Mouse (Mus musculus) heart, adult 8-10 months (tissue): ENCODE results near the gene Calr4. TPM values are rescaled to one million over a fixed set of nuclear protein-coding genes. Genes with fewer than 3 reads are reported as not detected.

Experiments used
- DNase-seq: peaks from one replicate; pipeline ENCODE4 v3.0.0; 2022; ENCODE audit warnings: low spot score
- total RNA-seq, 4 experiments: library from RNA; stranded (reverse); gene quantifications; 2 replicates each; pipeline ENCODE4 v1.2.4; 2022

The Calr4 gene
- not detected for total RNA-seq

DNA sequence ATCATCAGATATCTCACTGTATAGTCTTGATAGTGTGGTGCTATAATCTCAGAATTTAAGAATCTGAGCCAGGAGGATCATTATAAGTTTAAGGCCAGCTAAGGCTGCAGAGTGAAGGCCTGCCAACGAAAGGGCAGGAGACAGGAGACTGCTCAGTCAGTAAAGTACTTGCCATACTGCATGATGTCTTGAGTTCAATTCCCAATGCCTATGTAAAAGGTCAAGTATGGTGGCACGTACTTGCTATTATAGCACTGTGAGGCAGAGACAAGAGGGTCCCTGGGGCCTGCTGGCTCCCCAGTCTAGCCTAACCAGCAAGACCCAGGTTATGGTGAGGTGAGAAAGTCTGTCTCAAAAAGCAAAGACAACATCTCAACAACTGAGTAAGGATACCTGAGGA is at the start of gene Calr4:
TSS of gene Calr4 (plus strand) at position 301 of the 400 bp plus-strand sequence.
- DNase-seq = no peak

DNA sequence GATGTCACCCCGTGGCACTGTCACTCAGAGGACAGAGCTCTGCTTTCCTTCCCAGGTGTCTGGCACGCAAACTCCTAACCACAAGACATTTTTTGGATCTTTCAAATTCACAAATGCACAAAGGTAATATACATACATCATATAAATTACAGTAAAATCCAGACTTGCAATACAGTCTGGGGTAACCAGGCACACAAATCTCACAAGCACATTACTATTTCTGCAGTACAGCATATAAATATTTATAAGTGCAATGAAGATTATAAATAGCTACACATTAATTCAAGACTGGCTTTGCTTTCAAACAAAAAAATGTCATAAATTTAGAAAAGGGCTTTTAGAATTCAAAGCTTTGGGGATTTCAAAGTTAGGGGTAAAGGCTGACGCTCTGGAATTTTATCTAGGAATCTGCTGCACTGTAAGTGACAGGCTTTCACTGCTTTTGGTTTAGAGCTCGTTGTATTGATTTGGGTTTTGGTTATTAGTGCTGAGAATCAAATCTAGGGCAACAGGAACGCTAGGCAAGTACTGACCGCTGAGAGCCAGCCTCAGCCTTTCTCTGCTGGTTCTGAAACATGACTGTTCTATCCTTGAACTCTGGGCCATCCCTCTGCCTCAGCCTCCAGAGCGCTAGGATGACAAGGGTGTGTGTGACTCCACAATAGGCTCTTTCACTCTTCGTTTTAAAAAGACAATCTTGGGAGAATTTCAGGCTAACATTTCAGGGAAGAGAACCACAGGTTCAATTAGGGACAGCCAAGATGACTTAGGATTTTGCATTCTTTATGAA is 48.5 kb upstream of the Calr4 start:
- DNase-seq = no peak

DNA sequence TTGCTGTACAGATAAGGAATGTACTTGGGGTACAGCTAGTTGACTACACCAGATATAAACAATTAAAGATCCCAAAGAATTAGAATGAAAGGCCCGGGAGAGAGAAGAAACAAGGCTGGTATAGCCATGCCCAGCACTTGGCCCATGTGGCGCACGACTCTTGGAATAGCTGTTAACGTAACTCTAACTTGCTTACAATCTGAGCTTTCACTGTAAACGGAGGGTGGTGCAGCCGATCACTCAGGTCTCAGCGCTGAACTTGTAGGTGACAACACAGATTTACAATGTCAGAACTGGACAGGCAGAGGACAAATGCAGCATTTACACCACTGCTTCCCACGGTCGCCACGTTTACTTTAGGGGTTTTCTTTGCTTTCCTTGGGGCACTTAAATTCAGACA is 42.7 kb upstream of the Calr4 start:
- DNase-seq = no peak

DNA sequence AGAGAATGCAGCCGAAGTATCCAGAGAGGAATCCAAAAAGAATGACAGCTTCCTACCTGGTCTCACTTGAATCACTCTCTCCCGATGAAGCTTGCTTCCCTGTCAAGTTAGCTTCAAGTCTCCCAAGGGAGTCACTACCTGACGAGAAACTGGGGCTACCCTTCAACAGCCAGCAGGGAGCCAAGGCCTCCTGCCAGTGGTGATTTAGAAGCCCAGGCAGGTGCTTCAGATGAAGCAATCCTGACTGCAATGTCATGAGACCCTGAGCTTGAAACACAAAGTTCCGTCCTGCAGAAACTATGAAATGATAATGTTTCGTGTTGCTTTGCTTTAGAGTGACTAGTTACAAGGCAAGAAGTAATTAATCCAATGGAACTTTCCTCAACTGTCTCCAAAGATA is 40.4 kb upstream of the Calr4 start:
- DNase-seq = no peak

DNA sequence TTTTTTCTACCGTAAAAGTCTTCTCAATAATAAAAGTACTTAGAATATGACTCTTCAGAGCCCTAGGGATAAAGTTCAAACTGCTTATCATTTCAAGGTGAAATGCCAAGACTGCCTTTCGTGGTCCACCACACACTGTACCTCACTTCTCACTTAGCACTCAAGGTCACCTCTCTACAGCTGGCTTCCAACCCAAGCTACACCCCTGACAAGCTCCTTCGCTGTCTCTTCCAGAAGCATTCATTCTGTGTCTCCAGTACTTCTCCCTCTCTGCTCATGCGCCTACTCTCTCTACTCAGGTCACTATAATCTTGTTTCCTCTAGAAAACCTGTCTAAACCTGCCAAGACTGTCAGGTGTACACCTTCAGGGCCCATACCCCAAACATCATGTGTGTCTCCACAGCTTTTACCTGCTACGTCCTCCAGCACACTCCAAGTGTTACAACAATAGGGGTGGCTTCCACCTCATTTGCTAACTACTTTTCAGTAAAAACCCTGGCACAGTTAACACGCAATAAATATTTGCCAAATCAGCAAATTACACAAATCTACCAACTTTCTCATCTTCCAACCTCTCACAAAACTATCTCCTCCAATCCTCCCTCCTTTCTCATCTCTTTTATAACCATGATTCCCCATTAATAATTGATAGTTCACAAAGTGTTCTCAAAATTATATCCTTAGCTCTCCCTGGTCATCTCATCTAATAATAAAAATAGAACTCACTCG is 38.2 kb upstream of the Calr4 start:
- DNase-seq = no peak

DNA sequence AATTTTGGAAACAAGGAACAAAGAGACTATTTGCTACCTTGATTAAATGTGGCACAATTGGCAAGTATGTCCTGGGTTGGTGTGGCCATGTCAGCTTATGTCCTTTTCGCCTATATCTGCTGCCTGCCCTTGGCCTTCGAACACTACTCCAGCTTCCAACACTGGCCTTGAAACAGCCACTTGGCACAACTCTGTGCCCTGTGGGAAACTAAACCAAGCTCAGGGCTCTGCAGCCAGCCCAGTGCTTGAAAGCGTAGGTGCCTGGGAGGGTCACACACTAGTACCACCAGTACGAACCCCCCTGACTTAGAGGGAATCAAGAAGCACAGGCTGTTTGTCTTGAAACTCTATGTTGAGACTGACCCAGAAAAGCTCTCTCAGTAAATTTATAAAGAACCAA is 35.2 kb upstream of the Calr4 start:
- no peak for DNase-seq

DNA sequence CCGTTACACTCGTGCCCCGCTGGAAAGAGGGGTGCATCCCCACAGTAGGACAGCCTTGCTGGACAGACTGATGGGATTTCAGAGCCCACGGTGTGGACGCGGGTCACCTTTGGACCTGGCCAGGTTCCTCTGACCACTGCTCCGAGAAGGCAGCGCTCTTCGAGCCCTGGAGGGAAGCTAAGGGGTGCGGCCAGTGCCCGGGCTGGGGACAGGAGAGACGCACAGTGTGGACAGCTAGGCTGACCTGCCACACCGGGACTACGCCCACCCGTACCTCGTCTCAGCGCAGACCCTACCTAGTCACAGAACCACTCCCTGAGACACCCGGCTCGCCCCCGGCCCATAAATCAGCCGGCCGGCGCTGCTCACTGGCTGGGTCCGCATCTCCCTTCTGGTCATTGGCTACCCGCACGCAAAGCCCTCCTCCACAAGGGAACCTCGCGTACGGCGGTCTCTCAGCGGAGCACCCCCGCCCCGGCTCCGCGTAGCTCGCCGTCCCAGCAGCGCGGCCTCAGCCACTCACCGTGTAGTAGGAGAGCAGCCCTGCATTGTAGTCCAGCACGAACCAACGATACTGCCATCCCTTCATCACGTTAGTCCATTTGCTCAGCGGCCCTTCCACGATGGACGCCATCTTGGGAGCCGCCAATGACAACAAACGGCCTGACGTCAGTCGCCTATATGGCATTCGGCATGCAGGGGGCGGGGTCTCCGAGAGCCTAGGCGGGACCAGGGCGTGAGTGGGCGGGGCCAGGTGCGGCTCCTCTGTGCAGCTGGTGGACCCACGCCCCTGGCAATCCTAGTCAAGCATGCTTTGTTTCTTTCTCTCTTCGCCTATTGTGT is 32.5 kb upstream of the Calr4 start, which contains the start of gene Osbpl9:
TSS of gene Osbpl9 (minus strand) at position 691 of the 843 bp plus-strand sequence.
- DNase-seq = peak; percentile 98

DNA sequence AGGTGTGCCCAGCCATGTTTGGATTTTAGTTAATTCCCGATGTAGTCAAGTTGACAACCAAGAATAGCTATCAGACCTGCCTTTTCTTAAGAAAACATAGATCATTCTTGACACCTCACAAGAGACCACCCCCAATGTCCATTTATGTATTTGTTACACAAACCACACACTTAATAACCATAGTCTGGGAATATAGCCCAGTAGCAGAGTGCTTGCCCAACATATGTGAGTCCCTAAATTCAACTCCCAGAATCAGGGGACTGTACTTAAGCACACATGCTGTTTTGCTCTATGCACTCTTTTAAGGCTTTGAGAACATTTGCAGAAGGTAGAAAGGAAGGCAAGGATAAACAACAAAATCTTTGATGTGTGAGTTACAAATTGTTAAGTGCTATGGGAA is 30.4 kb upstream of the Calr4 start:
- DNase-seq = no peak

DNA sequence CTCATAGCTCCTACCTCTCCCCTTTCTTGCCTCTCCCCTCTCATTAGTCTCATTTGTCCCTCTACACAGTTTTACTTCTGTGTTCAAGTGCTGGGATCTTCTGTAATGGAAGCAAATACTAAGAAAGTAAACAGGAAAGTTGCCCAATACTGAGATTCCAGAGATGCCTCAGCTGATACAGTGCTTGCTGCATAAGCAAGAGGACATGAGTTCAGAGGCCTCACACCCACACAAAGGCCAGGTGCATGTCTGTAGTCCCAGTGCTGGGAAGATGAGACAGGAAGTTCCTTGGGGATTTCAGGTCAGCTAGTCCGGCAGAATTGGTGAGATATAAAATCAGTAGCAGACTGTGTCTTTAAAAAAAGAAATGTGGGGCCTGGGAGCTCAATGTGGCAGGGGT is 29.9 kb upstream of the Calr4 start:
- DNase-seq = no peak

DNA sequence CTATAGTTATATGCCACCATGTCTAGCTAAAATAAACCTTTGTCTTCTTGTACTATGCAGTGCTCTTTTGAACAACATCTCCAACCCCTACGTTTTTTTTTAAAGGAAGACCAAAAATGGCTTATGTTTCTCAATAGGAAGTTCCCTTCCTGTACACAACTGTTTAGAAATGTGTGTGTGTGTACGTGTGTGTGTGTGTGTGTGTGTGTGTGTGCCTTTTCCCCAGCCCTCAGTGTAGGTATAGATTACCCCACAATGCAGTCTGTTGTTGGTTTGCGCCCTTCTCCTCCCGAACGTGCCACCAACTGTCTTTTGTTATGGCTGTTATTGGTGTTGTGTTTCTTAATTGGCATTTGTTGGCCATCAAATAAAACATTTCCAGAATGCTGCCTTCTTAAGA is 26.8 kb upstream of the Calr4 start:
- DNase-seq = no peak

DNA sequence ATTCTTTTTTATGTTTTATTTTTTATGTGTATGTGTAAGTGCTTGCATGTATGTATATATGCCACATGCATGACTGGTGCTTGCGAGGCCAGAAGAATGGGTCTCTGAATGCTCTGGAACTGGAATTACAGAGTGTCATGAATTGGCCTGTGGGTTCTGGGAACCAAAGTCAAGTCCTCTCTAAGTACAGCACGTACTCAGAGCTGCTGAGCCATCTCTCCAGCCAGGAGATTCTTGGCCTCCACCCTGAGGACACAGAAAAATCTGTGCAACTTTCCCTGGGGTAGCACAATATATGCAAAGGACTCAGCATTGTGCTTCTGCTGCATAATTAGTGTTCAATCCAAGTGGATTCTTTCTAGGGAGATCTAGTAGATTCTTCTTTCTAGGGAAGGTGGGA is 24.0 kb upstream of the Calr4 start:
- peak; percentile 78 for DNase-seq

DNA sequence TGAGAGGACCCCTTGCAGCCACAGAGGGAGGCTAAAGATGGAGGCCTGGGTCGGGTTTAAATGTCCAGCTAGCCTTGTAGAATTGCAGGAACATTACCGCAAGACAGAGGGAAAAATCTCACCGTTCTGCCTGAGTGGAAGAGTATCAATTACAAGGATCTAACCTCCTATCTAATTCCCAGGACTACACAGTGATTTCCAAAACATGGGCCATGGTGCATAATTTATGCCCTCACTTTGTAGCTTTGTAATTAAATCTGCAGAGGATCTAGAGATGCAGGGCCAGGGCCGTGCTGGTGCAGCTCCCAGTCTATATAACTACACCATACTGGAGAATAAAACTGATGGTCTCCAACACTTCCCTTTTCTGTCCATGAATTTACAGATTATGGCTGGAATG is 23.4 kb upstream of the Calr4 start:
- DNase-seq = no peak

DNA sequence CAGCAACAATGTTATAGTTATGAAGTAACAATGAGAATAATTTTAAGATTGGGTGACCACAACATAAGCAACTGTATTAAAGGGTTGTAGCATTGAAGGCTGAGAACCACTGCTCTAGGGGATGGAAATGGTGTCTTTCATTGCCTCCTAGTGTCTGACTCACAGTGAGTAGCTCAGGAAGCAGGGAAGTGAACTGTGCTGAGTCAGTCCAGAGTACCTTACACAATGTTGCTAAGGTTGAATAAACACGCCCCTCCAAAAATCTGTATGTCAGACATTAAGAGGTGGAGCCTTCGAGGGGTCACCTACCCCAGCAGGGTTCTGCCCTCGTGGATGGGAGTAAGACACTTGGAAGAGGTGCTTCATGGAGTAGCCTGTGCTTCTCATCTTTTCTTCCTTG is 20.3 kb upstream of the Calr4 start:
- no peak for DNase-seq

DNA sequence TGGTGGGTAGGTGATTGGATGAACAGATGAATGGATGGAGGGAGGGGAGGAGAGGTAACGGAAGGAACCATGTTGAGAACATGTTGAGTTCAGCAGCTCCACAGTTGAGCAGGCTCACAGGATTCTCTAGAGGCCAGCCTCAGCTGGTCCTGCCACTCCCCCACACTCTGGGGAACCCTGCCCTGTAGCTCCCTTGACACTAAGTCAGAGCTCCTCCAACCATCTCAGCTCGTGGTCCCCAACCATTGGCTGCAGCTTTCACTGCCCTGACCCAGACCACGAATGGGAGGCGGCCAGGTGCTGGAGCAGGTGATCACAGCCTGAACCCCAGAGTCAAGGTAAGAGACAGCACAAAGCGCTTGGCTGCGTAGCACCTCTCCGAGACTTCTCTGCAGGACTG is 16.3 kb upstream of the Calr4 start:
- DNase-seq = no peak

DNA sequence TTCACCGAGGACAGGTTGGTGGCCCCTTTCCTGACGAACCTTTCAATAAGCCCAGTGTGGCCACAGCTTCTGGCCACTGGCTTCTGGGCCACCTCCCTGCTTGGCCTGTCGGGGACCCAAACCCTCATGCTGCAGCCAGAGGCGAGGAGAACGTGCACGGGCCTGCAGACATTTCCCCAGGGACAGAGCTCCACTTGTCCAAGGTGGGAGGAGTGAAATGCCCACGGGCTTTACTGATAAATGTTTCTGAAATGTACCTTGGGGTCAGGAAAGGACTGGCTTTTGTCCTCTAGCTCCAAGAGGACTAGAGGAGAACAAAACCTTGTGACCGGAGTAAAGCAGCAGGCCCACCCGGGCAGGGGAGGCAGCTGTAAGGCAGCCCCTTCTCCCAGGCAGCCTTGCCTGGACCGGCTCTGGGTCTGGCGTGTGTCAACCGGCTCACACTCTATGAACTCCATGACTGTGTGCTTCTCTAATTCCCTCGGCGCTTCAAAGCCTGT is 13.8 kb upstream of the Calr4 start:
- DNase-seq = no peak

DNA sequence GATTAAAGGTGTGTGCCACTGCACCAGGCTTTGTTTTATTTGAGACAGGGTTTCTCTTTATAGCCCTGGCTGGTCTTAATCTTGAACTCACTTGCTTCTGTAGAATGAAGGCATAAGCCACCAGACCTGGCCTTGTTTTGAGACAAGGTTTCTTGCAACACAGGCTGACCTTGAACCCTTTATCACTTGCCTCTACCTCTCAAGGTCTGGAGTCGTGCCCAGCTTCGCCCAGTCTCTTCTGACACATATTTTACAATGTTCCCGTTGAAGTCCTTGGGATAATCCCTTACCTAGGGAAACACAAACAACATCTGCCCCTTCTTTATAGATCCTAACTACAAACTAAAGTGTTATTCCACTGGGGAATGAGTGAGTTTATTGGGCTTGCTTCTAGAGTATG is 12.3 kb upstream of the Calr4 start:
- no peak for DNase-seq

DNA sequence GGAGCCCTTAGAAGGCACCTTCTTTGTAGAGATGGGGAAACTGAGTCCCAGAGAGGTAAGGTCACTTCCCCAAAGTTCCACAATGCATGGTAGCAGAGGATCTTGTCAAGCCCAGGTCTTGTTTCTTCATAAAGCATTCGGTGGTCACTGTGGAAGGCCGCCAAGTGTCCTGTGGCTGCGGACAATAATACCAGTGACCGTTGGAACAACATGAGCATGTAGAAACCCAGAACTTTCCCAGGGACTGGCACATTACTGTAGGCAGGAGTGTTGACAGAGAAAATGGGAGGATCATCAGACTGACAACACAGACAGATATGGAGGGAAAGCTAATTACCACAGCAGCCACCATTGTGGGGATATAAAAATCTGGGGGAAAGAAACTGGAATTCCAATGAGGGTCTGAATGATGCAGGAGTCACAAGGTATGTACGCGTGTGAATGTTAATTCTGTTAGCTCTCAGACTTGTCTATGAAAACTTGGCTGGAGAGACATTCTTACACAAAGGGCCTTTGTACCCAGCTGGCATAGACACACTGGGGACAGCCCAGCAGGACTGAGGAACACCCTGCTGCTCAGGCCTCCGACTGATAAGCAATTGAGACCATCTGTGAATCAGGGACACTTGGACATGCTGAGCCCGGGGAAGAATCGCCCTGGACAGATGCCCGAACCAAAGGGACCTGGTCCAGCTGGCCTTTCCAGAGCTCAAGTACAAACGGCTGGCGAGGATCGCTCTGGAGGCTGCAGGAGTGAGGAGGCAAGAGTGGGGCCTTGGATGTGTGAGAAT is 9.3 kb upstream of the Calr4 start:
- DNase-seq = peak; percentile 89

DNA sequence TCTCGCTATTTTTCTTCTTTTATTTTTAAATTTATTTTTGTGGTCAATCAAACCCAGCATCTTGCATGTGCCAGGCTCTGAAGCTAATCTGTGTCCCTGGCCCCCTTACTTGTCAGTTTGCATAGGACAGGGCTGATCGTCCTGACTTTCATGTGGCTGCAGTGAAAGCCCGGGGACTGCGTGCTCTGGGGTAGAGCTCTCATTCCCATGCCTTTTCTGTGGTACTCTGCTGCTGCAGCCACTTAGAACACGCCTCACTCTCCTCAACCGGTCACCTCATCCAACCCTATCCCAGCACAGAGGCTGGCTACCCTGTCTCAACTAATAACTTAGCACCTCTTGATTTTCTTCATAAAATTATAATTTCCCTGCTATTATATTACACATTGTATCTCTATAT is 8.7 kb upstream of the Calr4 start:
- no peak for DNase-seq

DNA sequence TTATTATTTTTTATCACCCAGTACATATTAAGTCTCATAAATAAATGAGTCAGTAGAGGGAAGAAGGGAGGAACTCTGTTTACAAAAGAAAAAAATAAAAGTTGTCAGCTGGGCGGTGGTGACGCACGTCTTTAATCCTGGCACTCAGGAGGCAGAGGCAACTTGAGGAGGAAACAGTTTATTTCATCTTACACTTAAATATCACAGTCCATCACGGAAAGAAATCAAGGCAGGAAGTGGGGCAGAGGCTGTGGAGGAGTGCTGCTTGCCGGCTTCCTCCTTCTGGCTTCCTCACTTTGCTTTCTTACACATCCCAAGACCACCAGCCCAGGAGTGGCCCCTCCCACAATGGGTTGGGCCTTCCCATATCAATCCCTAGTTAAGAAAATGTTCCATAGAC is 8.2 kb upstream of the Calr4 start:
- no peak for DNase-seq

DNA sequence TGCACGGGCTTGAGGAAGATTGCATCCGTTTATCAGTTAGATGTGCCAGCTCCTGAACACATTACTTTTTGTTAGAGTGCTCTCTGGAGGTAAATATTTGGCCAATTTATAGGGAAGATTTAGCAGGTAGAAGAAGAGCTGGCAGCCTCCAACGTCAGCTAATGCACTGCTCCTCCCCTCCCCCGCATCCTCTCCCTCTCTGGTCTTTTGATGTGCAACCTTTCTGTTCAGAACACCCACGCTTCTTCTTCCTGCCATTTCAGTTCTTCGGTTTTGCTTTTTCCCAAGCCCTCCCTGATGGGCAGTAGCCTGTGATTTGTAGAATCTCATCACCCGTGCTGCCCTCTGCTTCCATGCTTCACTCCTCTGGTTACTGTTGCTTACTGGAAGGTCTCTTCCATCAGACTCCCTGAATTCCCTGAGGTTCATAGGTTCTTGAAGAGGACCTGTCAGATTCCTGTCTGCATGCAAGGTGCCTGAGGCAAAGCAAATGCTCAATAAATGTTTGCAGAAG is 4.5 kb upstream of the Calr4 start:
- no peak for DNase-seq

DNA sequence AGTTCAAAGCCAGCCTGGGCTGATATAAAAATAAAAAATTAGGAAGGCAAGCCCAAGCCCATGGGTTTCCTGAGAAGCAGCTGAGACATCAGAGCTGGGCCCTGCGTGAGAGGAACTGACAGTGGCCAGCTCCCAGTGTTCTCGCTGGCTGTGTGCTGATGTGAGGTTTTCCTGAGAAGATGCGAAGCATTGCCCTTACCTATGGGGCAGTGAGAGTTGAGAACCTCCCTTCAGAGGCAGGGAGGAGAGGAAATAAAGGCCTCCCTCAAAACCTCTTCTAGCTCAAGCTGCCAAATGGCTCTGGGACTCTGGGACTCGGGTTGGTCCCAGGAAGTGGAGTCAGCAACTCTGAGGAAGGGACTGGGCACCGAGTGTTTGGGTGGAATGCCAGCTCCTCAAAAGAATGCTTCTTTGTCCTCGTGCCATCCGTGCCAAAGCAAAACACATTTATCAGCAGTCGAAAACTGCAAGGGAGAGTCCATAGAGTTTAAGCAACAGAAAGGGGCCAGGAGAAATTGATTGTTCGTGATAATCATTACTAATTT is 593 bp downstream of the Calr4 start:
- DNase-seq = no peak
